Mouse (Mus musculus) thymus, adult 2 months (tissue): Measurements from ENCODE around the gene Hs3st2.

ENCODE experiments used
- CTCF ChIP-seq: fragments of 200-500 bp; IDR thresholded peaks from 2 replicates; pipeline ENCODE4 v1.5.1; 2012; ENCODE audit warnings: mild to moderate bottlenecking, control low read depth, low read length, moderate library complexity, borderline replicate concordance; ENCODE audit not compliant: control insufficient read depth, poor library complexity, insufficient read depth; ENCODE audit errors: extremely low read depth
- POLR2A ChIP-seq: fragments of 200-500 bp; IDR thresholded peaks from 2 replicates; pipeline ENCODE4 v1.6.1; 2012; ENCODE audit warnings: mild to moderate bottlenecking, low read length, control low read depth, moderate library complexity; ENCODE audit not compliant: control insufficient read depth, poor library complexity, insufficient read depth; ENCODE audit errors: extremely low read depth

DNA sequence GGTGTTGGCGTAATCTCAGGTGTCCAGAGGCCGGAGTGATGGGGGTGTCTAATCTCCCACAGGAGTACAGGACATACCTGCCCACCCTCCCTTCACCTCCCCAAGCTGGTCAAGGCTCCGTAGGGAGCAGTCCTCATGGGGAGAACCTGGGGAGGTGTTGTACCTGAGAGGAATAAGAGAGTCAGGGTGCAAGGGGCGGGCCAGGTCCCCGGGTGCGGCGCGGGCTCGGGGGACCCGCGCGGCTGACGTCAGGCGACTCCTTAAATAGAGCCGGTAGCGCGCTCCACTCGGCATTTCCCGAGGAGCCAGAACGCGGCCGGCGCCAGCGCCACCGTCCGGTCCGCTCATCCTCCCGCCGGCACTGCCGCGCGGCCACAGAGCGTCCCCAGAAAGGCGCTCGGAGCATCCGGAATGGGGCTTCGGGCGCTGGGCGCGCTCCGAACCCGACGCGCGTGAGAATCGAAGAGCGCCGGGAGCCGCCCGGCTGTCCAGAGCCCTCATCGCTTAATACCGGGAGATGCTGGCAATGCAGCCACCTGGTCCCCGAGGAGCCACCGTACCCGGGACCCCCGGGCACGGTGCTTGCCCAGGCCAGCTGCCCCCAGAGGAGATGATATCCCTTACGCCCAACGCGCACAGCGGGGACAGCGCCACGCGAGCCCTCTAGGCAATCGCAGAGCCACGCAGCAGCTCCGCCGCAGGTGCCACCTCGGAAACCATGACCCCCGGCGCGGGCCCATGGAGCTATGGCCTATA lies 503 bp downstream of the Hs3st2 start:
- TF ChIP-seq POLR2A (no peak), CTCF (no peak)
